Mouse (Mus musculus) limb, embryonic 14.5 days (tissue): ENCODE measurements at regions not wholly inside any gene's neighbourhood (a gene's known extent, or its start where the extent isn't known, plus 50 kb on each side); places are given as distances from the start of the nearest gene placed in this dataset.

Experiments
- ATAC-seq: fragments of 200-750 bp; cut with Nextera tagmentation; 2 replicates; pipeline ENCODE4 v1.8.0; 2017; ENCODE audit warnings: low read depth, moderate number of reproducible peaks, moderate TSS enrichment; ENCODE audit not compliant: low FRiP score
- DNase-seq: peaks from one replicate; pipeline ENCODE4 v3.0.0-alpha.2; 2015; ENCODE audit warnings: low spot score
- H3K27ac ChIP-seq: fragments of 300-500 bp; sonication (generic); replicated peaks from 2 replicates; pipeline ENCODE4 v1.5.1; 2014; ENCODE audit warnings: low read depth, mild to moderate bottlenecking, low read length, moderate library complexity, mixed read lengths
- H3K27me3 ChIP-seq: fragments of 300-500 bp; sonication (generic); 2 replicates; pipeline ENCODE4 v1.6.1; 2014; ENCODE audit warnings: low read length, mixed read lengths; ENCODE audit not compliant: control insufficient read depth, insufficient read depth
- H3K36me3 ChIP-seq: fragments of 300-500 bp; sonication (generic); 2 replicates; pipeline ENCODE4 v1.6.1; 2014; ENCODE audit warnings: mild to moderate bottlenecking, low read length, moderate library complexity, mixed read lengths; ENCODE audit not compliant: control insufficient read depth, insufficient read depth
- H3K4me1 ChIP-seq: fragments of 300-500 bp; sonication (generic); 2 replicates; pipeline ENCODE4 v1.6.1; 2014; ENCODE audit warnings: antibody characterized with exemption, low read length, mixed read lengths; ENCODE audit not compliant: control insufficient read depth, insufficient read depth
- H3K4me2 ChIP-seq: fragments of 300-500 bp; sonication (generic); replicated peaks from 2 replicates; pipeline ENCODE4 v1.6.1; 2014; ENCODE audit warnings: low read depth, mild to moderate bottlenecking, low read length, moderate library complexity; ENCODE audit not compliant: severe bottlenecking
- H3K4me3 ChIP-seq: fragments of 300-500 bp; sonication (generic); replicated peaks from 2 replicates; pipeline ENCODE4 v1.5.1; 2014; ENCODE audit warnings: low read length
- H3K9ac ChIP-seq: fragments of 300-500 bp; sonication (generic); 2 replicates; pipeline ENCODE4 v1.6.1; 2014; ENCODE audit warnings: mild to moderate bottlenecking, low read depth, low read length, moderate library complexity; ENCODE audit not compliant: severe bottlenecking
- H3K9me3 ChIP-seq: fragments of 300-500 bp; sonication (generic); 2 replicates; pipeline ENCODE4 v1.6.1; 2016; ENCODE audit warnings: low read length; ENCODE audit not compliant: control insufficient read depth
- POLR2A ChIP-seq: fragments of 200-500 bp; IDR thresholded peaks from 2 replicates; pipeline ENCODE4 v1.8.0; 2012; ENCODE audit warnings: inconsistent platforms, mild to moderate bottlenecking, moderate library complexity, borderline replicate concordance; ENCODE audit not compliant: insufficient read depth, insufficient read length; ENCODE audit errors: extremely low read depth
- WGBS: fragments of 180-500 bp; shearing (Covaris S2); extraction: QIAGEN DNeasy Blood & Tissue Kit; methylation state at CpG from one replicate; pipeline ENCODE4 v1.1.7; 2014; 5-methylcytosine and 5-hydroxymethylcytosine counted together

DNA sequence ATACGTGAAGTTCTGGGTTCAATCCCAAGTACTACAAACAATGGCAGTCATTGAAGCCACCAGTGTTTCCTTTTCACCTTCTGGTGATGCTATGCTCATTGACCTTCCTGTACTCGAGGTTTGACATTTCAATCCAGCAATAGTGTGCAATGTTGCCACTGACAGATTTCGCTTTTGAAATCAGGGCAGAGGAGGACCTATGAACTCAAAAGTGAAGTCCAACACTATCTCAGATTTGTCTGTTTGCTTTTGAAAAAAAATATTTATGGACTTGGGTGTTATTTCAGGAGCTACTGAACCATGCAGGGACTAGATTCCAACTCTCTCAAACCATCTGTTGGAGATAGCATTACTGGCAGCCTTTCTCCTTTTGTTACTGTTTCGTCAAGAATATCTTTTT is 248.4 kb upstream of the Gm765 start:
- Histone ChIP-seq H3K36me3 (no peaks in the 10 kb centered on the region), H3K9me3 (no peaks in the 10 kb centered on the region), H3K4me2 (no peak overlapping the region), H3K27ac (no peak overlapping the region), H3K9ac (no peak overlapping the region), H3K4me1 (no peaks in the 10 kb centered on the region), H3K27me3 (no peaks in the 10 kb centered on the region), H3K4me3 (no peak overlapping the region)
- DNase-seq (no peak), ATAC-seq (no peak)
- 88% methylated on average over 4 of the region's 4 CpGs for WGBS
- no peak for TF ChIP-seq POLR2A

DNA sequence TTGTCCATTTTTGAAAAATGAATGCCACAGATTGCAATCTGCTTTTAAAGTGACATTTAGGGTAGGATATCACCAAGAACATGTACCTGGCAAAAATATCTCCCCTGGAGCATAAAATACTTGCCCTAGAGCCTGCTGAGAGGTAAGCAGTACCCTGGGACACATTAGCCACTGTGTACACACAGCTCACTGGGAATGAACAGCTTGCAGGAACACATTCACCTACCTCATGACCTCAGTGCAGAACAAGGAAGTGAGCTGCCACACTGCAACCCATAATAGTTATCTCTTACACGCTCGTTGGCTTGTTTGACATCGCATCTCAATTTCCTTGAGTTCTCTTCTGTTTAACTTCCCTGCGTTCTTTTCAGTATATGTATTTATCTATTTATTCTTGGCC is 246.4 kb upstream of the Gm765 start:
- DNase-seq (no peak), ATAC-seq (no peak)
- no peak overlapping the region for H3K9ac ChIP-seq
- H3K4me2 ChIP-seq = no peak overlapping the region
- no peak overlapping the region for H3K27ac ChIP-seq
- no peak for TF ChIP-seq POLR2A
- H3K9me3 ChIP-seq = no peaks in the 10 kb centered on the region
- no peaks in the 10 kb centered on the region for H3K4me1 ChIP-seq
- H3K27me3 ChIP-seq = no peaks in the 10 kb centered on the region
- 90% methylated on average over 4 of the region's 4 CpGs for WGBS
- H3K4me3 ChIP-seq = no peak overlapping the region
- H3K36me3 ChIP-seq = no peaks in the 10 kb centered on the region

DNA sequence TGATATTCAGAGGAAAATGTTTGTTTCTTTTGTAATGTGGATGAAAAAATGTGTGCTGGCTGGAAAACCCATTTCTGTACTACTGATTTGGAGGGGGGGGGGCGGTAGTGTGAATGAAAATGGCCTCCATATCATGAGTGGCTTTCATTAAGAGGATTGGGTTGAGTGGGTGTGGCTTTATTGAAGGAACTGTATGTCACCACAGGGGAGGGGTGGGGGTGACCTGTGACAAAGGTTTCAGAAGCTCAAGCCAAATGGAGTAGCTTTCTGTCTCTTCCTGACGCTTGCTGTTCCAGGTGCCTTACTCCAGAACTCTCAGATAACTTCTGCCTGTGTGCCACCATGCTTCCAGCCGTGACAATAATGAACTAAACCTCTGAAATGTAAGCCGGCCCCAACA is 242.0 kb upstream of the Gm765 start:
- 75% methylated on average over 4 of the region's 4 CpGs for WGBS
- no peak for DNase-seq

DNA sequence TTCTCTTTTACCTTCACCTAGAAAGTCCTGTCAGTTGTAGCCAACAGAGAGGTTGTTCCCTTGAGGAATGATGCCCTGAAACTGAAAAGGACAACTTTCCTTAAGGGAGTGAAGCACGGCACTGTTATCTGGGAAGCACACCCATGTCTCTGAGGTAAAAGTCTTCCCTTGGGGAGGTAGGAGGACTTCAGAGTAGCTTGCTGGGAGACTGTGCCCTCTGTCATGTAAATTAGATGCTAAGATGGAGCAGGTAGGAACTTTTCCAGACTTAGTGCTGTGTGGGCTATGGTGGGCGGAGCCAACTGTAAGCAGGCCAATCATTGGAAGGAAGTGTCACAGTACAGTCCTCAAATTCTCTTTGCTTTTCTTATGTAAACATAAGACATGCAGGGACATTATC is 240.3 kb upstream of the Gm765 start:
- no peak overlapping the region for H3K4me2 ChIP-seq
- no peak overlapping the region for H3K4me3 ChIP-seq
- H3K27ac ChIP-seq = no peak overlapping the region
- H3K36me3 ChIP-seq = no peaks in the 10 kb centered on the region
- H3K27me3 ChIP-seq = no peaks in the 10 kb centered on the region
- no peak for ATAC-seq
- TF ChIP-seq POLR2A = no peak
- DNase-seq = no peak
- H3K9ac ChIP-seq = no peak overlapping the region
- WGBS = 32% methylated on average over 2 of the region's 2 CpGs
- H3K4me1 ChIP-seq = 0 out of 2 replicates have a peak, but pooled peaks cover 3% of the 10 kb centered on the region
- H3K9me3 ChIP-seq = no peaks in the 10 kb centered on the region

More for the DNA sequence above, 242.0 kb upstream of the Gm765 start:
- H3K9me3 ChIP-seq = no peaks in the 10 kb centered on the region
- H3K4me1 ChIP-seq = 0 out of 2 replicates have a peak, but pooled peaks cover 3% of the 10 kb centered on the region
- no peaks in the 10 kb centered on the region for H3K27me3 ChIP-seq
- no peak overlapping the region for H3K9ac ChIP-seq
- no peak overlapping the region for H3K4me3 ChIP-seq
- no peak for TF ChIP-seq POLR2A
- H3K4me2 ChIP-seq = no peak overlapping the region
- no peaks in the 10 kb centered on the region for H3K36me3 ChIP-seq
- no peak overlapping the region for H3K27ac ChIP-seq
- no peak for ATAC-seq

DNA sequence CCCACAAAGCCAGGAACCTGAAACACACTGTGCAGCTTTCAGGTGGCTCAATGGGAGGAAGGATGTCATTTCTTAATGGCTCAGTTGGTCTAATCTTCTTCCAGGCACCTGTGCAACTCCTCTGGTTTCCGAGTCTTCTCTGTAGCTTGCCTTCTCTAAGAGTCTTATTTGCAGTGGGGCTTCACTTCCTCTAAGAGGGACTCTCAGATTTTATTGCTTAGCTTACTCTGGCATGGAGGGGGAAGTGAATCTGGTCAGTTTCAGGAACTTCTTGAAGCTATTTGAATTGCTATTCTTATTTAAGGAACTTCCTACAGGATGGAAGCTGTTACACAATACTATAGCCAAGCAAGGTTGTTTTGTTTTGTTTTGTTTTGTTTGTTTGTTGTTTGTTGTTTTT is 232.7 kb upstream of the Gm765 start:
- H3K9me3 ChIP-seq = no peaks in the 10 kb centered on the region
- 88% methylated on average over 1 of the region's 1 CpGs for WGBS
- no peak overlapping the region for H3K27ac ChIP-seq
- H3K4me3 ChIP-seq = no peak overlapping the region
- no peak overlapping the region for H3K4me2 ChIP-seq
- no peak for DNase-seq
- no peaks in the 10 kb centered on the region for H3K4me1 ChIP-seq
- H3K27me3 ChIP-seq = no peaks in the 10 kb centered on the region
- TF ChIP-seq POLR2A = no peak
- no peaks in the 10 kb centered on the region for H3K36me3 ChIP-seq
- H3K9ac ChIP-seq = no peak overlapping the region
- ATAC-seq = no peak

DNA sequence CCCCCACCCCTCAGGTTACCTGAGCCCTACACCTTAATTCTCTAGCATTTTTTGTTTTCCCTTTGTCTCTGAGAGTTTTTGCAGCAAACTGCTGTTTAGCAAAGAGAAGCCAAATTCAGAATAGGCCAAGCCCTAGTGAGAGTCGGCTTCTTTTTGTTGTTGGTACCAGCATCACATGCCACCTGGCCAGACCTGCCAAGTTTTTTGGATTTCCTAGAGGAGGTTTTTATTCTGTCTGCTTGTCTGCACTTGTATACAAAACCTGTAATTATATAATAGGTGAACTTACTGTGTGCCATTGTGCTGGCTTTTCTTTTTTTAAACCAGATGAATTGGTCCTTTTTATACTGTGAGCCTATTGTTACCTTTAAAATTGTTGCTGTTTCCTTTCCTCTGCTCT is 213.1 kb upstream of the Gm765 start:
- DNase-seq (no peak), ATAC-seq (no peak)
- Histone ChIP-seq H3K4me3 (no peak overlapping the region), H3K27ac (no peak overlapping the region), H3K9me3 (no peaks in the 10 kb centered on the region), H3K4me2 (no peak overlapping the region), H3K27me3 (no peaks in the 10 kb centered on the region), H3K9ac (no peak overlapping the region), H3K36me3 (no peaks in the 10 kb centered on the region), H3K4me1 (no peaks in the 10 kb centered on the region)
- 85% methylated on average over 1 of the region's 1 CpGs for WGBS
- TF ChIP-seq POLR2A = no peak
